Comparison of ENCODE assay signal across 7 mouse cellular contexts in the genomic region with DNA sequence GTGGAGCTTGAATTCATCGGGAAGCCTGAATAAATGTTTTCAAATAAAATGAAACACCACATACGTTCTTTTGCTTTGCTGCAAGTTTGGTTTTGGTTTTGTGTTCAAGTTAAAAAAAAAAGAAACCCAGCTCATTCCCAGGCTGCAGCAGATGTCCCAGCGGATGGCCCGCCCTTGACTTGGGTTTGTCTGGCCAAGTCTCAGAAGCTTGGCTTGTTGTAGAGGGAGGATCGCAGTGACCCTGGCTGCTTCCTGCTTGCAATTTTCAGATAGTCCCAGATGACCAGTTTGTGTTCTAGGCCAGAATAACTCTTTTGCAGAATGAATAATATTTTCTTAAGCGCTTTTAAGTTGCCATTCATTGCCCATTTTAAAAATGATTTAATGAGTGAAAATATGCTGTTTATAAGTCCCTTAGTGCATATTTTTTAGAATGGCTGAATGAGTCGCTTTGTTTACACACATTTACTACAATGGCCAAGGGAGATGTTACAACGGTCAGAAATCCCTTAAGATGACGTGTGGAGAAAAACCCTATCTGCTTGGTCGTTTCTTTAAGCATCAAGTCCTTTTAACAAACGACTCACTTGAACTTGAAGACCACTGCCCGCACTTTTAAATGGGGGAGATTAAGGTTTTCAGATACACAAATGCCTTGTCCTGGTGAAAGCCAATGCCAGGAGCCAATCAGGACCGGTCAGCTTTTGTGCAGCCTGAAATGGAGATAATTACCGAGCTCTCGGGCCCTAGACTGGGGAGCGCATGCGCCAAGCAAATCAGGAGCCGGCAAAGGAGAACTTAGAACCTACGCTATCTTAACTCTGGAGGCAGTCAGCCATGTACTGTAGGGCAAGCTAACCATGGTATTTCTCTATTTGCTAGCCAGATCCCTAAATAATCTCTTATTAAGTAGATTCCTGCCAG.
DNase-seq lines count a peak whose midpoint lies in the region; ATAC-seq lines count a peak whose summit lies in the region.

No protein-coding gene starts in this region.

- no peak overlapping the region for H3K9ac ChIP-seq in heart, embryonic 15.5 days

- ATAC-seq in heart, embryonic 15.5 days (replicated peaks; ENCODE audit: insufficient number of reproducible peaks, insufficient read depth, low FRiP score, low read depth), result no peak
- no peak for ATAC-seq in activated CD4-positive, CD25-positive, alpha-beta regulatory T cell, adult 4 months

- H3K4me2 ChIP-seq in heart, embryonic 15.5 days, result no peak overlapping the region

- H3K9me3 ChIP-seq in heart, embryonic 15.5 days (replicated peaks), result no peaks in the 10 kb centered on the region

- peaks cover 3% of the 10 kb centered on the region; the same call in 1 of the 2 replicates for H3K4me1 ChIP-seq in heart, embryonic 15.5 days (replicated peaks)

- 63% methylated on average over 19 of the region's 19 CpGs for WGBS in heart, embryonic 15.5 days

- DNase-seq in adrenal gland, adult (ENCODE audit: inconsistent age in 2 of 2, low spot score in 1 of 2), result peak; percentile 53 to 74
- DNase-seq in brain, adult 2 months (ENCODE audit: low read depth, low spot score), result peak; percentile 35
- peak; percentile 59 for DNase-seq in lung, adult 18-20 months
- DNase-seq in layer of hippocampus, postnatal 14 days (ENCODE audit: low spot score in 2 of 2), result no peak
- no peak for DNase-seq in embryo, embryonic 9.5 days (ENCODE audit: extremely low spot score)

- no peak overlapping the region for H3K4me3 ChIP-seq in heart, embryonic 15.5 days

- no peaks in the 10 kb centered on the region for H3K27me3 ChIP-seq in heart, embryonic 15.5 days

- 0 out of 2 replicates have a peak overlapping the region, but pooled peaks have one; percentile 16 for H3K27ac ChIP-seq in heart, embryonic 15.5 days

- no peaks in the 10 kb centered on the region for H3K36me3 ChIP-seq in heart, embryonic 15.5 days

Comparison
In these comparisons a context has a peak if more than half of its experiments do, and no peak if none do; other contexts are left out.
1. DNase-seq: peak in adrenal gland, adult (2 of 2), brain, adult 2 months (single experiment) and lung, adult 18-20 months (2 of 2); none in layer of hippocampus, postnatal 14 days (0 of 2) and embryo, embryonic 9.5 days (single experiment).